Mouse (Mus musculus): ENCODE measurements around the gene Rd3. TPM values are rescaled to one million over a fixed set of nuclear protein-coding genes. Genes with fewer than 3 reads are reported as not detected.

The Rd3 gene
- polyA plus RNA-seq, 1 experiment, result 76.7 TPM

DNA sequence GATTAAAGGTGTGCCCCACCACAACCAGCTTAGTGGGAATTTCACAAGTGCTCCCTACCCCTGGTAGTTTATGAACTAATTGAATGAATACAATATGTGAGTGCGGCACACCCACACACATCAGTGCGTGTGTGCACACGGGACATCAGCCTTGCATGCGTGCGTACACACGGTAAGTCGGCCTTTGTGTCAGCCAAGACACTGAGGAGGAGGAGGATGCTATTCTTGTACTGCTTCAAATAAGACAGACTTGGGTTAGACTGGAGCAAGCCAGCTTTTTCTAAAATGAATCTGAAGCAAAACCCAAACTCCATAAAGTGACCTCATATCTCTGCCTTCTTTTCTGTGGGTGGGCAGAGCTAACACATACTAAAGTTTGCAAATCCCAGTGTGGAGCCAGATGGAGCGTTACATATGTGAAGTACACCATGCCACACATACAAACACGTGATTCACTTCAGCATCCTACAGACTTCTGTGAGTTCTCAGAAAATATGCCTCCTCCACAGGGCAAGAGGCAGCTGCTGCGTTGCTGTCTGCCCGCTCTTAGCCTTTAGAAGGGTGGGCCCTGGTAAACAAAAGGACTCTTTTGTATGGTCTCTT lies 24.3 kb upstream of the Rd3 start:
- Histone ChIP-seq H3K27me3 (ENCODE audit: control insufficient read depth, insufficient read depth, low read length) (no peaks in the 10 kb centered on the region), H3K36me3 (ENCODE audit: control insufficient read depth, insufficient read depth, low read length) (no peaks in the 10 kb centered on the region), H3K4me1 (ENCODE audit: control insufficient read depth, insufficient read depth, low read length) (no peaks in the 10 kb centered on the region), H3K4me3 (ENCODE audit: control insufficient read depth, low read depth, low read length) (no peak overlapping the region), H3K27ac (ENCODE audit: control insufficient read depth, insufficient read depth, low read depth, low read length) (no peak overlapping the region)
- TF ChIP-seq CTCF (IDR thresholded peaks at IDR 0.05; ENCODE audit: control insufficient read depth, insufficient read depth, insufficient replicate concordance, low read depth, low read length) (no peak), POLR2A (IDR thresholded peaks at IDR 0.05; ENCODE audit: control insufficient read depth, low read depth, low read length) (no peak)

DNA sequence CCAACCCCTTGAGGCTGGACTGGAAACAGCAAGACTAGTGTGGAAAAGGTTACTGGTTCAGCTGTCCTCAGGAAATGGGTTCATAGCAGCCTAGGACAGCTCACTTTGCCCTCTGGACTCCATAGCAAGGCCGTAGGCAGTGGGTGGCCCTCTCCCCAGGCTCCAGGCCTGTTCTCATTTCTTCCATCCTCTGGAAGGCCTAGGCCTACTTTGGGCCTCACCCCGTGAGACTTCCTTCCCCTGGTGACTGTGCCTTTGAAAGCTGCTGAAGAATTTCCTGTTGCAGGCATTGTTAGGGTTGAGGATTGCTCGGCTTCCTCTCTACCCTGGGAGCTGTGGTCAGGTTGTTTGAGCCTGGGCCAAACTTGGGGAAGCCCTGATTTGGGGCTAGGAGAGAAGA lies 22.1 kb upstream of the Rd3 start:
- H3K4me3 ChIP-seq (ENCODE audit: control insufficient read depth, low read depth, low read length), result no peak overlapping the region
- H3K27me3 ChIP-seq (ENCODE audit: control insufficient read depth, insufficient read depth, low read length), result no peaks in the 10 kb centered on the region
- H3K4me1 ChIP-seq (ENCODE audit: control insufficient read depth, insufficient read depth, low read length), result no peaks in the 10 kb centered on the region
- TF ChIP-seq POLR2A (IDR thresholded peaks at IDR 0.05; ENCODE audit: control insufficient read depth, low read depth, low read length) (no peak), CTCF (IDR thresholded peaks at IDR 0.05; ENCODE audit: control insufficient read depth, insufficient read depth, insufficient replicate concordance, low read depth, low read length) (no peak)
- no peaks in the 10 kb centered on the region for H3K36me3 ChIP-seq (ENCODE audit: control insufficient read depth, insufficient read depth, low read length)
- H3K27ac ChIP-seq (ENCODE audit: control insufficient read depth, insufficient read depth, low read depth, low read length), result no peak overlapping the region

DNA sequence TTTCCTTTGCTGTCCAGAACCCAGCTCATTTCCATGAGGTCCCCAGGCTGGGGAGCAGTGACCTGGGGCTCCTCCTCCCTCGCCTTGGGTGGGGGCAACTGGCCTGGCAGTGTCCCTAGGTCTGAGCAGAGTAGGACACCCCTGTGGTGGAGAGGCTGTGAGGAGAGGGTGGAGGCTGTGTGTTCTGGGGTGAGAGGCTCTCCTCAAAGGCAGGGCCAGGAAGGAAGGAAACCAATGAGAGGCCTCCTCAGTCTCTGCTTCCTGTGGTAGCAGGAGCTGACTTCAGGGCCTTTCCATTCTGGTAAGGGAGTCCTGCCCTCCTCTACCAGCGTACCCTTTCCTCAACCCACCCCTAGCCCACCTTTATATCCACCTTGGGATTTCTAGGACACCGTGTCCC lies 20.9 kb upstream of the Rd3 start:
- H3K27ac ChIP-seq (ENCODE audit: control insufficient read depth, insufficient read depth, low read depth, low read length), result no peak overlapping the region
- no peak overlapping the region for H3K4me3 ChIP-seq (ENCODE audit: control insufficient read depth, low read depth, low read length)
- H3K27me3 ChIP-seq (ENCODE audit: control insufficient read depth, insufficient read depth, low read length), result no peaks in the 10 kb centered on the region
- TF ChIP-seq POLR2A (IDR thresholded peaks at IDR 0.05; ENCODE audit: control insufficient read depth, low read depth, low read length), result no peak
- no peak for TF ChIP-seq CTCF (IDR thresholded peaks at IDR 0.05; ENCODE audit: control insufficient read depth, insufficient read depth, insufficient replicate concordance, low read depth, low read length)
- no peaks in the 10 kb centered on the region for H3K36me3 ChIP-seq (ENCODE audit: control insufficient read depth, insufficient read depth, low read length)
- H3K4me1 ChIP-seq (ENCODE audit: control insufficient read depth, insufficient read depth, low read length), result no peaks in the 10 kb centered on the region

DNA sequence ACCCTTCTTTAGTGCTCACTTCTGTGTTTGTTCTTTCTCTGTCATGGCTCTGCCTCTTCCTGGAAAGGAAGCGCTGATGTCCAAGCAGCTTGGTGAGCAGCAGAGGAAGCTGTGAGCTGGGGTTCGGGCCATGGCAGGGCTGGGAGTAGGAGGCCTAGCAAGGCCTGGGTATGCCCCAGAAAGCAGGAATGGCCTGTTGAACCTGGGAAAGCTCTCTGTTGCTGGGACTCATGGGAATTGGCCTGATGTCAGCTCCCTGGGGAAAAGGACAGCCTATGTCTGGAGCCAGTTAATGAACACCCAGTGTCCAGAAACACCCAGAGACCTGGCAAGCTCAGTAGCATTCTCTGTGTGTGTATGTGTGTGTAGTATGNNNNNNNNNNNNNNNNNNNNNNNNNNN lies 20.3 kb upstream of the Rd3 start:
- H3K4me1 ChIP-seq (ENCODE audit: control insufficient read depth, insufficient read depth, low read length), result no peaks in the 10 kb centered on the region
- no peaks in the 10 kb centered on the region for H3K27me3 ChIP-seq (ENCODE audit: control insufficient read depth, insufficient read depth, low read length)
- TF ChIP-seq CTCF (IDR thresholded peaks at IDR 0.05; ENCODE audit: control insufficient read depth, insufficient read depth, insufficient replicate concordance, low read depth, low read length) (no peak), POLR2A (IDR thresholded peaks at IDR 0.05; ENCODE audit: control insufficient read depth, low read depth, low read length) (no peak)
- no peak overlapping the region for H3K27ac ChIP-seq (ENCODE audit: control insufficient read depth, insufficient read depth, low read depth, low read length)
- H3K36me3 ChIP-seq (ENCODE audit: control insufficient read depth, insufficient read depth, low read length), result no peaks in the 10 kb centered on the region
- H3K4me3 ChIP-seq (ENCODE audit: control insufficient read depth, low read depth, low read length), result no peak overlapping the region

DNA sequence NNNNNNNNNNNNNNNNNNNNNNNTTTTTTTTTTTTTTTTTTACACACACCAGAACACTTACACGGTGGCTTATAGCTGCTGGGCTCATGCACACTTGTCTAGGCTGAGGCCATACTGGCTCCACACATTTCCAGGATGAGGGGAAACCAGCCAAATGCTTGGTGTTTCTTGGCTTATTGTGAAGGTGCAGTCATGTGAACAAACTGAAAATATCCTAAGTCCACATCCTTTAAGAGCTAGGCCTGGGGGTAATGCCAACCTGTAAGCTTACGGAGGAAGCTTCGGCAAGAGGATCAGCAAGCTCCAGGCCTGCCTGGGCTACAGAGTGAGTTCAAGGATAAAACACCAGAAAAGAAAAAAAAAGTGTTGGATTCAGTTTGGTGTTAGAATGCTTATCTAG lies 19.8 kb upstream of the Rd3 start:
- Histone ChIP-seq H3K27ac (ENCODE audit: control insufficient read depth, insufficient read depth, low read depth, low read length) (no peak overlapping the region), H3K27me3 (ENCODE audit: control insufficient read depth, insufficient read depth, low read length) (no peaks in the 10 kb centered on the region), H3K4me1 (ENCODE audit: control insufficient read depth, insufficient read depth, low read length) (no peaks in the 10 kb centered on the region), H3K36me3 (ENCODE audit: control insufficient read depth, insufficient read depth, low read length) (no peaks in the 10 kb centered on the region), H3K4me3 (ENCODE audit: control insufficient read depth, low read depth, low read length) (no peak overlapping the region)
- no peak for TF ChIP-seq CTCF (IDR thresholded peaks at IDR 0.05; ENCODE audit: control insufficient read depth, insufficient read depth, insufficient replicate concordance, low read depth, low read length)
- TF ChIP-seq POLR2A (IDR thresholded peaks at IDR 0.05; ENCODE audit: control insufficient read depth, low read depth, low read length), result no peak

DNA sequence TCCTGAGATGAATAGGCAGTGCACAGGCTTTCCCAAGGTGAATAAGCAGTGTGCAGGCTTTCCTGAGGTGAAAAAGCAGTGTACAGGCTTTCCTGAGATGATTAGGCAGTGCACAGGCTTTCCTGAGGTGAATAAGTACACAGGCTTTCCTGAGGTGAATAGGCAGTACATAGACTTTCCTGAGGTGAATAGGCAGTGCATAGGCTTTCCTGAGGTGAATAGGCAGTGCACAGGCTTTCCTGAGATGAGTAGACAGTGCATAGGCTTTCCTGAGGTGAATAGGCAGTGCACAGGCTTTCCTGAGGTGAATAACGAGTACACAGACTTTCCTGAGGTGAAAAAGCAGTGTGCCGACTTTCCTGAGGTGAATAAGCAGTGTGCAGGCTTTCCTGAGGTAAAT lies 16.2 kb upstream of the Rd3 start:
- no peaks in the 10 kb centered on the region for H3K27me3 ChIP-seq (ENCODE audit: control insufficient read depth, insufficient read depth, low read length)
- H3K4me3 ChIP-seq (ENCODE audit: control insufficient read depth, low read depth, low read length), result no peak overlapping the region
- TF ChIP-seq POLR2A (IDR thresholded peaks at IDR 0.05; ENCODE audit: control insufficient read depth, low read depth, low read length) (no peak), CTCF (IDR thresholded peaks at IDR 0.05; ENCODE audit: control insufficient read depth, insufficient read depth, insufficient replicate concordance, low read depth, low read length) (no peak)
- no peaks in the 10 kb centered on the region for H3K4me1 ChIP-seq (ENCODE audit: control insufficient read depth, insufficient read depth, low read length)
- H3K36me3 ChIP-seq (ENCODE audit: control insufficient read depth, insufficient read depth, low read length), result no peaks in the 10 kb centered on the region
- H3K27ac ChIP-seq (ENCODE audit: control insufficient read depth, insufficient read depth, low read depth, low read length), result no peak overlapping the region

DNA sequence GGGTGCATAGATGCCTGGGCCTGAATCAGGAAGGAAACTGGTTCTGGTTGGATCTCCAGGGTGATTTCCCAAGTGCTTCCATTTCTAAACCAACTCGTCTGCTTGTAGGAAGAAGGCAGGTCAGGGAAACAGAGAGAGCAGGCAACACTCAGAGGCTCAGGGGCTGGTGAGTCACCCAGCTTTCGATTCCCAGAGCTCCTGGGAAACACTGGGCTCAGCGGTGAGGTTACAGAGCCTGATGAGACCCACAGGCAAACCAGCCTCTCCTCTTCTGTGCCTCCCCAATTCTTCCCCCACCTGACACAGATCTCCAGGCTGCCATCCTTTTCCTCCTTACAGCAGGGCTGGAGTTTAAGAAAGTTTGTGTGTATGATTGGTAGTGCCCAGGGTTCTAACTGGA lies 13.8 kb upstream of the Rd3 start:
- H3K4me1 ChIP-seq (ENCODE audit: control insufficient read depth, insufficient read depth, low read length), result no peaks in the 10 kb centered on the region
- no peaks in the 10 kb centered on the region for H3K27me3 ChIP-seq (ENCODE audit: control insufficient read depth, insufficient read depth, low read length)
- H3K4me3 ChIP-seq (ENCODE audit: control insufficient read depth, low read depth, low read length), result no peak overlapping the region
- no peak overlapping the region for H3K27ac ChIP-seq (ENCODE audit: control insufficient read depth, insufficient read depth, low read depth, low read length)
- TF ChIP-seq POLR2A (IDR thresholded peaks at IDR 0.05; ENCODE audit: control insufficient read depth, low read depth, low read length), result no peak
- no peak for TF ChIP-seq CTCF (IDR thresholded peaks at IDR 0.05; ENCODE audit: control insufficient read depth, insufficient read depth, insufficient replicate concordance, low read depth, low read length)
- no peaks in the 10 kb centered on the region for H3K36me3 ChIP-seq (ENCODE audit: control insufficient read depth, insufficient read depth, low read length)
